Mouse (Mus musculus) macrophage (primary cell): ENCODE measurements around the gene Nr1i2. TPM values are rescaled to one million over a fixed set of nuclear protein-coding genes. Genes with fewer than 3 reads are reported as not detected.

Experiments
- H3K27ac ChIP-seq: fragments of 350-480 bp; formaldehyde crosslinking; 2 replicates; pipeline ENCODE4 v1.9.0; 2021
- H3K36me3 ChIP-seq: fragments of 350-480 bp; formaldehyde crosslinking; 2 replicates; pipeline ENCODE4 v1.9.0; 2021; ENCODE audit errors: inconsistent target
- H3K4me3 ChIP-seq: fragments of 350-480 bp; formaldehyde crosslinking; 2 replicates; pipeline ENCODE4 v1.9.0; 2021; ENCODE audit errors: inconsistent target
- H3K79me2 ChIP-seq: fragments of 350-480 bp; formaldehyde crosslinking; 2 replicates; pipeline ENCODE4 v1.9.0; 2021; ENCODE audit errors: inconsistent target
- WGBS: methylation state at CpG from one replicate; pipeline ENCODE4 v1.1.7; 2026; ENCODE audit warnings: inconsistent platforms; ENCODE audit not compliant: missing documents; 5-methylcytosine and 5-hydroxymethylcytosine counted together
- polyA plus RNA-seq: library from polyadenylated mRNA; stranded (reverse); fragments of 250-400 nt; gene quantifications from 3 replicates; pipeline ENCODE4 v1.2.4, GENCODE M21; 2018; ENCODE audit warnings: inconsistent platforms

Nr1i2 gene
- polyA plus RNA-seq, 1 experiment from 2014 or later: not detected

- Histone ChIP-seq H3K79me2 (no peaks in the 10 kb centered on the region), H3K27ac (no peak overlapping the region), H3K36me3 (no peaks in the 10 kb centered on the region), H3K4me3 (no peak overlapping the region)
- 94% methylated on average over 15 of the region's 17 CpGs for WGBS
Observed at GRCm38 (mm10) chr16:38304460-38305194, 10.0 kb upstream of the Nr1i2 start.

GRCm38 (mm10) chr16:38302367-38302766, 7.7 kb upstream of the Nr1i2 start:
- Histone ChIP-seq H3K4me3 (no peak overlapping the region), H3K79me2 (no peaks in the 10 kb centered on the region), H3K27ac (no peak overlapping the region), H3K36me3 (no peaks in the 10 kb centered on the region)
- WGBS: 91% methylated on average over 13 of the region's 13 CpGs

DNA sequence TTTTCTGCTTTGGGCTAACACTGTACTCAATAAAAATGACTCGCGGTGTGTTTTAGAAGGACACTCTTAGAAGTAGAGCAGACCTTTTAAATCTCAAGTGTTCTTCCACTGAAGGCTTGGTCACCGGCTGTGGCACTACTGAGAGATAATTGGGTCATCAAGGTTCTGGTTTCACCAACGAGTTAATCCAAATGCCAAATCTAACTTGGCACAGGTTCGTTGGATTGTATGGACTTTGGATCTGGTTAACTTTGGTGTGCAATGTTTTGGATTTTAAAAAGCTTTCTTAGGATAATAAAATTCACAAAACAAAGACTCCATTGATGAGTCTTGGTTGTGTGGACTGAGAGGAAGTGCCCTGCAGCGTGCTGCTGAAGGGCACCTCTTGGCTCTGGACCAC, 3.8 kb upstream of the Nr1i2 start:
- Histone ChIP-seq H3K36me3 (no peaks in the 10 kb centered on the region), H3K4me3 (no peak overlapping the region)
- WGBS: 97% methylated on average over 6 of the region's 6 CpGs

GRCm38 (mm10) chr16:38295349-38295930, 816 bp upstream of the Nr1i2 start:
- H3K27ac ChIP-seq: no peak overlapping the region

More for the DNA sequence above, 3.8 kb upstream of the Nr1i2 start:
- Histone ChIP-seq H3K27ac (no peak overlapping the region), H3K79me2 (no peaks in the 10 kb centered on the region)

DNA sequence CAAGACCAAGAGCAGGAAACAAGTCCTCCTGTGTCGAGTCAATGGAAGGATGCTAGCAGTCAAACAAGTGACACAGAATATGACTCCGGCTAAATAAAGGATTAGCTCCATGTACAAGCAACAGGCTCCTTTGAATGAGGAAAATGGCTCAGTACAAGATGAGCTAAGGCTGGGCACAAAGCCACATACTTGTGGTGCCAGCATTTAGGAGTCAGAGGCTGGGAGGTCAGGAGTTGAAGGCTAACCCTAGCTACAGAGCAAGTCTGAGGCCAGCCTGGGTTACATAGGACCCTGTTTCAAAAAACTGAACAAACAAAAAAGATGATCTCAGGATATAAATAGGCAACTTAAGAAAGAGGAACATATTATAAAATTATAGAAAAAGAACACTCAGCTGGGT, 4.5 kb downstream of the Nr1i2 start:
- Histone ChIP-seq H3K36me3 (no peaks in the 10 kb centered on the region), H3K79me2 (no peaks in the 10 kb centered on the region), H3K4me3 (no peak overlapping the region), H3K27ac (no peak overlapping the region)
- WGBS: 87% methylated on average over 2 of the region's 2 CpGs

More at GRCm38 (mm10) chr16:38295349-38295930, 816 bp upstream of the Nr1i2 start:
- Histone ChIP-seq H3K36me3 (no peaks in the 10 kb centered on the region), H3K79me2 (no peaks in the 10 kb centered on the region), H3K4me3 (no peak overlapping the region)
- WGBS: 34% methylated on average over 5 of the region's 5 CpGs

- no peaks in the 10 kb centered on the region for H3K79me2 ChIP-seq
- H3K4me3 ChIP-seq: no peak overlapping the region
- no peaks in the 10 kb centered on the region for H3K36me3 ChIP-seq
- H3K27ac ChIP-seq: no peak overlapping the region
- 67% methylated on average over 6 of the region's 6 CpGs for WGBS
Observed at GRCm38 (mm10) chr16:38288851-38289250, 5.8 kb downstream of the Nr1i2 start.

DNA sequence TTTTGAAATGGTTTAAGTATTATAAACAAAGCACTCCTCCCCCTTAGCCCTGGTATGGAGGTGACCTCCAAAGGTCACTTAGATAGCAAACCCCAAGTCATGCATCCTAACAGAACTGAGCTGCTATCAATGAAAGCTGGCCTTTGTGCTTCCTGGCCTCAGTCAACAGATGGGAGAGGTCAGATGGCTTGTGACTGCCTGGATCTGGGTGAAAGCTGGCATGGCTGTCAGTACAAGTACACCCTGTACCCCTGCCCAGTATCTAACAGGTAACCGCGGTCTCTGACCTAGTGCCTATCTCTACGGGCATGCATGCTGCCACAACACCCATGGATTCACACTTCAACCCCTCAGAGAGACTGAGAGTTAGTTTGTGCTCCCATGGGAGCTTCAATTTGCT, 6.9 kb downstream of the Nr1i2 start:
- Histone ChIP-seq H3K36me3 (no peaks in the 10 kb centered on the region), H3K4me3 (no peak overlapping the region), H3K27ac (no peak overlapping the region), H3K79me2 (no peaks in the 10 kb centered on the region)
- 90% methylated on average over 3 of the region's 3 CpGs for WGBS

- H3K27ac ChIP-seq: no peak overlapping the region
- 86% methylated on average over 6 of the region's 6 CpGs for WGBS
Observed at GRCm38 (mm10) chr16:38287357-38287756, 7.3 kb downstream of the Nr1i2 start.

DNA sequence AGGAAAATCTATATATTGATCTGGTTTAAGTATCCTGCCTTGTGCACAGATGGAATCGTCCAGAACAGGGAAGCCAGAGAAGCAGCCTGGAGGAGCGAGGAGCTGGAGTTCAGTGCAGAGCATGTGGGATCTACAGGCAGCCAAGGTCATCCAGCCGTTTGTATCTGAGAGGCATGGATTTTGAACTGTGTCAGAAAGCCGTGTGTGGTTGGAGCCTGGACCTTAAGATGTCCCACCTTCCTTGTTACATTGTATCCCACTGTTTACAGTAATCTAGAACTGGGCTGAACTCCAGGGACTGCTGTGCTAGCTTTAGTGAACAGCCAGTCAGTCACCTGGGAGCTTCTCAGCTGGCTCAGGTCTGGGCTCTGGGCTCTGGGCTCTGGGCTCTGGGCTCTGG, 8.1 kb downstream of the Nr1i2 start:
- 85% methylated on average over 4 of the region's 4 CpGs for WGBS
- no peak overlapping the region for H3K27ac ChIP-seq

More at GRCm38 (mm10) chr16:38287357-38287756, 7.3 kb downstream of the Nr1i2 start:
- Histone ChIP-seq H3K79me2 (no peaks in the 10 kb centered on the region), H3K36me3 (no peaks in the 10 kb centered on the region), H3K4me3 (no peak overlapping the region)

GRCm38 (mm10) chr16:38285801-38286200, 8.8 kb downstream of the Nr1i2 start:
- Histone ChIP-seq H3K79me2 (no peaks in the 10 kb centered on the region), H3K36me3 (no peaks in the 10 kb centered on the region), H3K4me3 (no peak overlapping the region), H3K27ac (no peak overlapping the region)
- WGBS: 60% methylated on average over 7 of the region's 7 CpGs

More for the DNA sequence above, 8.1 kb downstream of the Nr1i2 start:
- Histone ChIP-seq H3K79me2 (no peaks in the 10 kb centered on the region), H3K36me3 (no peaks in the 10 kb centered on the region), H3K4me3 (no peak overlapping the region)

GRCm38 (mm10) chr16:38283300-38283699, 11.3 kb downstream of the Nr1i2 start:
- no peak overlapping the region for H3K27ac ChIP-seq
- no peaks in the 10 kb centered on the region for H3K79me2 ChIP-seq
- H3K4me3 ChIP-seq: no peak overlapping the region
- H3K36me3 ChIP-seq: no peaks in the 10 kb centered on the region
- 78% methylated on average over 3 of the region's 3 CpGs for WGBS

- no peaks in the 10 kb centered on the region for H3K36me3 ChIP-seq
- H3K79me2 ChIP-seq: no peaks in the 10 kb centered on the region
- H3K4me3 ChIP-seq: no peak overlapping the region
- WGBS: 71% methylated on average over 7 of the region's 7 CpGs
- no peak overlapping the region for H3K27ac ChIP-seq
Observed at GRCm38 (mm10) chr16:38282559-38283160, 12.0 kb downstream of the Nr1i2 start.

DNA sequence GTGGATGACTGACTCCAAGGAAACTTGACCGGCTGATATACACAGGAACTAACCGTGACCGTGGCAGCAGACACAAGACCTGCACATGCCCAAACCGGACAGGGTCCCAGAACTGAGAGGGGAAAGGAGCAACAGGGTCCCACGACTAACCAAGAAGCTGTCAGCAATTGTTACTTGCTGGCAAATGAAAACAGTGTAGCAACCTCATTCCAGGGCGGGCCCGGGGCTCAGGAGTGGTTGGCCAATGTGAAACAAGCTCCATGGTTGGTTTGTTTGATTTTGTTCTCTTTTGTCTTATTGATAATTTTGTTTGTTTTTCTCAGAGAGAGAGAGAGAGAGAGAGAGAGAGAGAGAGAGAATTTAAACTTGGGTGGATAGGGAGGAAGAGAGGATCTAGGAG, 13.7 kb downstream of the Nr1i2 start:
- Histone ChIP-seq H3K27ac (no peak overlapping the region), H3K79me2 (no peaks in the 10 kb centered on the region), H3K4me3 (no peak overlapping the region), H3K36me3 (no peaks in the 10 kb centered on the region)
- WGBS: 86% methylated on average over 5 of the region's 7 CpGs

DNA sequence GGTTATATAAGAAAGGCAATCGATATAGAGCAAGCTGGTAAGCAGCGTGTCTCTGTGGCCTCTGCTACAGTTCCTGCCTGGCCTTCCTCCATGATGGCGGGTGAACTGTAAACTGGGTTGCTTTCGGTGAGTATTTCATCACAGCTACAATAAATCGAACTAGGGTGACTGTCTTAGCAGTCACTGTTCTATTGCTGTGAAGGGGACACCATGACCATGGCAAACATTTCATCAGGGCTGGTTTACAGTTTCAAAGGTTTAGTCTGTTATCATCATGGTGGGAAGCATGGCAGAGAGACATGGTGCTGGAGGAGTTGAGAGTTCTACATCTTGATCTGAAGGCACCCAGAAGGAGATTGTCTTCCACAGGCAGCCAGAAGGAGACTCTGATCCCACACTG, 14.8 kb downstream of the Nr1i2 start:
- no peaks in the 10 kb centered on the region for H3K36me3 ChIP-seq
- no peak overlapping the region for H3K27ac ChIP-seq
- H3K79me2 ChIP-seq: no peaks in the 10 kb centered on the region
- H3K4me3 ChIP-seq: no peak overlapping the region
- WGBS: 93% methylated on average over 5 of the region's 5 CpGs

DNA sequence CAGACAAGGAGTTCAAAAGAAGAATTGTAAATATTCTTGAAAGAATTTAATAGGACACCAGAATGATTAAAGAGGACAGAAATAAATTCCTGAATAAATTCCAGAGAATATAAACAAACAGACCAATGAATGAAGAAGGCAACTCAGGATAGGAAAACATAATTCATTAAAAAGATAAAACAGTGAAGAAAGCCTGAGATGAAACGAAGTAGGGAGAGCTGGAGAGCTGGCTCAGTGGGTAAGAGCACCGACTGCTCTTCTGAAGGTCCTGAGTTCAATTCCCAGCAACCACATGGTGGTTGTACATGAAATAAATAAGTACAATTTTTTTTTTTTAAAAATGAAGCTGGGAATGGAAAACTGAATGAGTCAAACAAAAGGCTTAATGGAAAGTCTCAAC, 19.9 kb downstream of the Nr1i2 start:
- no peaks in the 10 kb centered on the region for H3K79me2 ChIP-seq
- H3K36me3 ChIP-seq: no peaks in the 10 kb centered on the region
- no peak overlapping the region for H3K27ac ChIP-seq
- 89% methylated on average over 2 of the region's 2 CpGs for WGBS
- H3K4me3 ChIP-seq: no peak overlapping the region
